Mouse (Mus musculus): ENCODE results near the gene Bud23.

The Bud23 gene

GRCm38 (mm10) chr5:135023344-135024173, 41.2 kb downstream of the Bud23 start, which contains the start of gene Stx1a:
TSS of gene Stx1a (plus strand) at chr5:135023482.
- DNase-seq (ENCODE audit: low spot score in 2 of 2): peak; percentile 75 to 77

- DNase-seq (ENCODE audit: low spot score in 2 of 2): no peak
Observed at GRCm38 (mm10) chr5:135021814-135022213, 42.9 kb downstream of the Bud23 start.

GRCm38 (mm10) chr5:135016224-135016759, 48.5 kb downstream of the Bud23 start:
- DNase-seq (ENCODE audit: low spot score in 2 of 2): no peak

GRCm38 (mm10) chr5:135015497-135015896, 49.3 kb downstream of the Bud23 start:
- peak; percentile 73 to 74 for DNase-seq (ENCODE audit: low spot score in 2 of 2)

GRCm38 (mm10) chr5:135012671-135013441, 51.9 kb downstream of the Bud23 start:
- DNase-seq (ENCODE audit: low spot score in 2 of 2): peak; percentile 65 to 78

- DNase-seq (ENCODE audit: low spot score in 2 of 2): no peak
Observed at GRCm38 (mm10) chr5:135011809-135012613, 52.7 kb downstream of the Bud23 start.

- no peak for DNase-seq (ENCODE audit: low spot score in 2 of 2)
Observed at GRCm38 (mm10) chr5:135010841-135011743, 53.7 kb downstream of the Bud23 start.

- no peak for DNase-seq (ENCODE audit: low spot score in 2 of 2)
Observed at GRCm38 (mm10) chr5:135010320-135010709, 54.4 kb downstream of the Bud23 start.

GRCm38 (mm10) chr5:135009590-135010319, 55.0 kb downstream of the Bud23 start:
- peak; percentile 80 to 86 for DNase-seq (ENCODE audit: low spot score in 2 of 2)

GRCm38 (mm10) chr5:135008671-135009589, 55.8 kb downstream of the Bud23 start, which contains the start of gene Abhd11:
TSS of gene Abhd11 (plus strand) at chr5:135009152.
- DNase-seq (ENCODE audit: low spot score in 2 of 2): peak; percentile 99 to 100

- peak; percentile 36 to 37 for DNase-seq (ENCODE audit: low spot score in 2 of 2)
Observed at GRCm38 (mm10) chr5:135007802-135008571, 56.8 kb downstream of the Bud23 start.

Measured in spleen, postnatal 36 days (tissue).